ENCODE assay signal across 1 mouse cellular context in the genomic region with DNA sequence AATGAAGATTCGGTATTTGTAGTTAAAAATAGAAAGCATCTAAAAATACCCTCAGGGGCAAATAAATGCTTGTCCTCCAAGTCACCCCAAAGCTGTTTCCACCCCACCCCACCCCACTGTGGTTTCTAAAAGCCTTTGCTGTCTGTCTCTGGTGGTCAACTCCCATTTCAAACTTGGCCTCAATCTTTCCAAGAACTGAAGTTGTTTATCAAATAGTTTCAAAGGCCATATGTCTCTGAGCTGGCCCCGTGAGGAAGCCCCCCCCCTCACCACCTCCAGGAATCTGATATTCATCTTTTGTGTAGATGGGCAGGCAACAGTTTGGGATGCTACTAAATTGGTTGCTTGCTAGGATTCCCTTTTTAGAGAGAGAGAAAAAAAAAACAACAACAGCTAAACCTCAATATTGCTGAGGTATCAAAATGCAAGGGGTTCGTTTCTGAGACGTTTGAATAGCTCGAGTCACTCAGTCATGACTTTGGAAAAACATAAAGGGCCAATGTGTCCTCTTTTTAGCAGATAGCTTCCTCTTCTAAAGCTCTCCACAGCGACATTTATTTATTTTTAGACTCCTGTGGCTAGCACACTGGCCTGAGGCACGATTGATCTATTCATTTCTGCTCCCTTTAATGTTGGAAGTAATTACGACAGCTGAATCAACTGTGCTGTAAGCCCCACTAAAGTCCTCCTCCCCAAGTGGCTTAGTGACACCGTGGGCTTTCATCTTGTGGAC.
TF ChIP-seq lines count a peak whose summit lies in the region.

No protein-coding gene starts in this region.

TF ChIP-seq in MEL, 35 proteins besides CTCF, POLR2A, EP300 and RAD21 (continued from another document):
- TF ChIP-seq MYC (IDR thresholded peaks at IDR 0.05; ENCODE audit: low read depth, low read length) (no peak), ZNF384 (IDR thresholded peaks at IDR 0.05; ENCODE audit: low read depth, low read length) (peak; percentile 32; the same call in 1 of the 2 replicates), ZKSCAN1 (IDR thresholded peaks at IDR 0.05; ENCODE audit: low read depth, low read length) (no peak), POLR2AphosphoS2 (IDR thresholded peaks at IDR 0.05; ENCODE audit: low read length) (no peak), TCF12 (IDR thresholded peaks at IDR 0.05; ENCODE audit: low read depth, low read length) (0 out of 2 replicates have a peak, but pooled peaks have one; percentile 24), MEF2A (IDR thresholded peaks at IDR 0.05; ENCODE audit: extremely low read depth, insufficient replicate concordance, low read depth, low read length, poor library complexity, severe bottlenecking) (no peak), MXI1 (IDR thresholded peaks at IDR 0.05; ENCODE audit: low read depth, low read length) (no peak), ZMIZ1 (IDR thresholded peaks at IDR 0.05; ENCODE audit: low read depth, low read length) (no peak), UBTF (IDR thresholded peaks at IDR 0.05; ENCODE audit: borderline replicate concordance, insufficient read depth, low read depth, low read length) (no peak), GATA1 (IDR thresholded peaks at IDR 0.05; ENCODE audit: low read depth, low read length) (no peak), MAZ (IDR thresholded peaks at IDR 0.05; ENCODE audit: low read depth, low read length) (no peak), USF2 (IDR thresholded peaks at IDR 0.05; ENCODE audit: borderline replicate concordance in 1 of 2, insufficient read depth in 1 of 2, low read depth in 1 of 2, low read length in 2 of 2) (no peak), CHD2 (IDR thresholded peaks at IDR 0.05; ENCODE audit: low read length) (no peak), NRF1 (IDR thresholded peaks at IDR 0.05; ENCODE audit: insufficient read depth, low read depth, low read length, poor library complexity, severe bottlenecking) (no peak), ETS1 (IDR thresholded peaks at IDR 0.05; ENCODE audit: low read depth, low read length) (peak; percentile 38; the same call in 1 of the 2 replicates), POLR2AphosphoS5 (IDR thresholded peaks at IDR 0.05; ENCODE audit: borderline replicate concordance, low read depth, low read length) (no peak), TAL1 (IDR thresholded peaks at IDR 0.05; ENCODE audit: low read length) (no peak), USF1 (IDR thresholded peaks at IDR 0.05; ENCODE audit: low read depth, low read length) (no peak), MAFK (IDR thresholded peaks at IDR 0.05; ENCODE audit: borderline replicate concordance, low read depth, low read length) (peak; percentile 58)
